Mouse (Mus musculus) forebrain, embryonic 14.5 days (tissue): ENCODE measurements around the gene Sgms1. TPM values are rescaled to one million over a fixed set of nuclear protein-coding genes. Genes with fewer than 3 reads are reported as not detected.

Experiments used
- ATAC-seq: fragments of 200-750 bp; cut with Nextera tagmentation; 2 replicates; pipeline ENCODE4 v1.8.0; 2017; ENCODE audit warnings: mild to moderate bottlenecking, moderate library complexity
- DNase-seq: peaks from one replicate; pipeline ENCODE4 v3.0.0-alpha.2; 2015; ENCODE audit warnings: low spot score
- H3K27ac ChIP-seq: fragments of 300-500 bp; sonication (generic); 2 replicates; pipeline ENCODE4 v1.5.1; 2014; ENCODE audit warnings: low read depth, mild to moderate bottlenecking, control low read depth, low read length, moderate library complexity
- H3K27me3 ChIP-seq: fragments of 300-500 bp; sonication (generic); replicated peaks from 2 replicates; pipeline ENCODE4 v1.6.1; 2014; ENCODE audit warnings: low read length, control low read depth, mixed read lengths; ENCODE audit not compliant: control insufficient read depth, insufficient read depth
- H3K36me3 ChIP-seq: fragments of 300-500 bp; sonication (generic); 2 replicates; pipeline ENCODE4 v1.6.1; 2014; ENCODE audit warnings: low read length, control low read depth; ENCODE audit not compliant: control insufficient read depth, insufficient read depth
- H3K4me1 ChIP-seq: fragments of 300-500 bp; sonication (generic); 2 replicates; pipeline ENCODE4 v1.6.1; 2014; ENCODE audit warnings: antibody characterized with exemption, low read length, control low read depth; ENCODE audit not compliant: control insufficient read depth, insufficient read depth
- H3K4me2 ChIP-seq: fragments of 300-500 bp; sonication (generic); 2 replicates; pipeline ENCODE4 v1.6.1; 2014; ENCODE audit warnings: mild to moderate bottlenecking, control low read depth, low read length
- H3K4me3 ChIP-seq: fragments of 300-500 bp; sonication (generic); 2 replicates; pipeline ENCODE4 v1.5.1; 2014; ENCODE audit warnings: low read depth, low read length, control low read depth
- H3K9ac ChIP-seq: fragments of 300-500 bp; sonication (generic); 2 replicates; pipeline ENCODE4 v1.6.1; 2014; ENCODE audit warnings: mild to moderate bottlenecking, low read length, control low read depth, moderate library complexity
- H3K9me3 ChIP-seq: fragments of 300-500 bp; sonication (generic); replicated peaks from 2 replicates; pipeline ENCODE4 v1.6.1; 2016; ENCODE audit warnings: low read length, control low read depth, mixed read lengths; ENCODE audit not compliant: control insufficient read depth
- WGBS: fragments of 180-500 bp; shearing (Covaris S2); extraction: QIAGEN DNeasy Blood & Tissue Kit; methylation state at CpG from one replicate; pipeline ENCODE4 v1.1.7; 2014; 5-methylcytosine and 5-hydroxymethylcytosine counted together
- polyA plus RNA-seq: library from polyadenylated mRNA; unstranded; fragments of >200 nt; fragmentation: Nextera tagmentation; extraction: Ambion mirVana; gene quantifications from 2 replicates; pipeline ENCODE4 v1.2.1, GENCODE M21; 2014

Gene Sgms1
- polyA plus RNA-seq, 1 experiment from 2014 or later: 5.9 TPM

GRCm38 (mm10) chr19:32202131-32203114, 187.1 kb downstream of the Sgms1 start:
- no peaks in the 10 kb centered on the region for H3K27me3 ChIP-seq

GRCm38 (mm10) chr19:32199861-32200574, 189.5 kb downstream of the Sgms1 start:
- Histone ChIP-seq H3K36me3 (no peaks in the 10 kb centered on the region), H3K27ac (no peak overlapping the region), H3K9ac (no peak overlapping the region), H3K9me3 (no peaks in the 10 kb centered on the region), H3K27me3 (no peaks in the 10 kb centered on the region), H3K4me1 (no peaks in the 10 kb centered on the region), H3K4me2 (no peak overlapping the region), H3K4me3 (no peak overlapping the region)
- DNase-seq (no peak), ATAC-seq (no peak)
- 91% methylated on average over 4 of the region's 4 CpGs for WGBS

More at GRCm38 (mm10) chr19:32202131-32203114, 187.1 kb downstream of the Sgms1 start:
- Histone ChIP-seq H3K9ac (no peak overlapping the region), H3K9me3 (no peaks in the 10 kb centered on the region), H3K4me1 (no peaks in the 10 kb centered on the region), H3K27ac (no peak overlapping the region), H3K36me3 (no peaks in the 10 kb centered on the region), H3K4me2 (no peak overlapping the region), H3K4me3 (no peak overlapping the region)
- DNase-seq (no peak), ATAC-seq (no peak)
- WGBS: 91% methylated on average over 12 of the region's 12 CpGs

GRCm38 (mm10) chr19:32199133-32199532, 190.4 kb downstream of the Sgms1 start:
- Histone ChIP-seq H3K27ac (no peak overlapping the region), H3K4me1 (no peaks in the 10 kb centered on the region), H3K4me2 (no peak overlapping the region), H3K27me3 (no peaks in the 10 kb centered on the region), H3K4me3 (no peak overlapping the region), H3K9me3 (no peaks in the 10 kb centered on the region), H3K9ac (no peak overlapping the region), H3K36me3 (no peaks in the 10 kb centered on the region)
- DNase-seq (no peak), ATAC-seq (no peak)
- WGBS: 94% methylated on average over 5 of the region's 5 CpGs

GRCm38 (mm10) chr19:32198494-32199106, 190.9 kb downstream of the Sgms1 start:
- H3K27ac ChIP-seq: no peak overlapping the region
- no peaks in the 10 kb centered on the region for H3K4me1 ChIP-seq
- H3K27me3 ChIP-seq: no peaks in the 10 kb centered on the region
- H3K36me3 ChIP-seq: no peaks in the 10 kb centered on the region
- ATAC-seq: no peak
- no peak overlapping the region for H3K4me2 ChIP-seq
- WGBS: 96% methylated on average over 7 of the region's 7 CpGs
- H3K9me3 ChIP-seq: no peaks in the 10 kb centered on the region
- no peak for DNase-seq
- H3K4me3 ChIP-seq: no peak overlapping the region
- H3K9ac ChIP-seq: no peak overlapping the region

GRCm38 (mm10) chr19:32196976-32197819, 192.3 kb downstream of the Sgms1 start:
- H3K27me3 ChIP-seq: no peaks in the 10 kb centered on the region
- 81% methylated on average over 15 of the region's 15 CpGs for WGBS
- no peak overlapping the region for H3K9ac ChIP-seq
- H3K27ac ChIP-seq: no peak overlapping the region
- no peaks in the 10 kb centered on the region for H3K9me3 ChIP-seq
- no peak overlapping the region for H3K4me2 ChIP-seq
- H3K4me3 ChIP-seq: no peak overlapping the region
- ATAC-seq (no peak), DNase-seq (no peak)
- H3K4me1 ChIP-seq: no peaks in the 10 kb centered on the region
- no peaks in the 10 kb centered on the region for H3K36me3 ChIP-seq

GRCm38 (mm10) chr19:32196222-32196621, 193.3 kb downstream of the Sgms1 start:
- no peak overlapping the region for H3K9ac ChIP-seq
- 69% methylated on average over 5 of the region's 5 CpGs for WGBS
- H3K4me2 ChIP-seq: no peak overlapping the region
- H3K27me3 ChIP-seq: no peaks in the 10 kb centered on the region
- H3K4me1 ChIP-seq: no peaks in the 10 kb centered on the region
- no peaks in the 10 kb centered on the region for H3K9me3 ChIP-seq
- DNase-seq (no peak), ATAC-seq (no peak)
- H3K4me3 ChIP-seq: no peak overlapping the region
- no peak overlapping the region for H3K27ac ChIP-seq
- H3K36me3 ChIP-seq: no peaks in the 10 kb centered on the region

GRCm38 (mm10) chr19:32194863-32195262, 194.7 kb downstream of the Sgms1 start:
- H3K4me1 ChIP-seq: no peaks in the 10 kb centered on the region
- H3K4me2 ChIP-seq: no peak overlapping the region
- H3K27me3 ChIP-seq: no peaks in the 10 kb centered on the region
- no peak overlapping the region for H3K9ac ChIP-seq
- 30% methylated on average over 1 of the region's 1 CpGs for WGBS
- no peaks in the 10 kb centered on the region for H3K9me3 ChIP-seq
- no peak for DNase-seq
- no peaks in the 10 kb centered on the region for H3K36me3 ChIP-seq
- H3K4me3 ChIP-seq: no peak overlapping the region
- no peak for ATAC-seq
- no peak overlapping the region for H3K27ac ChIP-seq

- Histone ChIP-seq H3K27me3 (no peaks in the 10 kb centered on the region), H3K27ac (no peak overlapping the region), H3K9ac (no peak overlapping the region), H3K9me3 (no peaks in the 10 kb centered on the region), H3K4me3 (no peak overlapping the region), H3K4me1 (no peaks in the 10 kb centered on the region), H3K36me3 (no peaks in the 10 kb centered on the region), H3K4me2 (no peak overlapping the region)
- ATAC-seq: no peak
- no peak for DNase-seq
- 97% methylated on average over 3 of the region's 3 CpGs for WGBS
Measured at GRCm38 (mm10) chr19:32194074-32194473, 195.4 kb downstream of the Sgms1 start.
